Mouse (Mus musculus): ENCODE data around the gene Ryr1. TPM values are rescaled to one million over a fixed set of nuclear protein-coding genes. Genes with fewer than 3 reads are reported as not detected.
A peak's percentile ranks its signal among the peaks of the same experiment; 100 is the strongest.
"Not testable (repeated sequence)": the region's sequence is repeated elsewhere in the genome, so short reads cannot be mapped to it uniquely, and the experiment has no call there.

Gene Ryr1
- polyA plus RNA-seq, 1 experiment from 2014 or later, result 8.5 TPM

DNA sequence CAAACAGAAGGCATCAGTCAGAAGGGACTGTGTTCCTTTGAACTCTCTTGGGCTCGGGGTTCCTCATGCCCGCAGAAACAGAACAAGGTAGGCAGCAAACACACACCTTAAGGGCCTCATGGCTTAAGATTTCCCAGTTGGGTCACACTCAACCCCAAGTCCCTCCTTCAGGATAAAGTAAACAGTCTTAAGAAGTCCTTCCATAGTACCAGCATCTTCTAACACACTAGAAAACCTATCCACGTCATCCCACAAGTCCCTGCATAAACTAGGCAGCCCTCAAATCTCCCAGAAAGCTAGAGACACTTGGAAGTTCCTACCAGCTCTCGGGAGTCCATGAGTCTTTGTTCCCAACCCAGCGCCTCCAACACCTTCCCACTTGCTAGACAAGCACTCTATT is 37.3 kb upstream of the Ryr1 start:
- no peak overlapping the region for H3K4me2 ChIP-seq (replicated peaks)
- peaks cover 29% of the 10 kb centered on the region for H3K36me3 ChIP-seq
- H3K27ac ChIP-seq, result no peak overlapping the region
- H3K27me3 ChIP-seq, result peaks cover 22% of the 10 kb centered on the region
- H3K9me3 ChIP-seq, result no peaks in the 10 kb centered on the region
- H3K9ac ChIP-seq (replicated peaks), result no peak overlapping the region
- WGBS, result 83% methylated on average over 5 of the region's 5 CpGs
- H3K4me1 ChIP-seq (replicated peaks), result peaks cover 2% of the 10 kb centered on the region
- no peak for ATAC-seq
- H3K4me3 ChIP-seq (replicated peaks), result no peak overlapping the region

DNA sequence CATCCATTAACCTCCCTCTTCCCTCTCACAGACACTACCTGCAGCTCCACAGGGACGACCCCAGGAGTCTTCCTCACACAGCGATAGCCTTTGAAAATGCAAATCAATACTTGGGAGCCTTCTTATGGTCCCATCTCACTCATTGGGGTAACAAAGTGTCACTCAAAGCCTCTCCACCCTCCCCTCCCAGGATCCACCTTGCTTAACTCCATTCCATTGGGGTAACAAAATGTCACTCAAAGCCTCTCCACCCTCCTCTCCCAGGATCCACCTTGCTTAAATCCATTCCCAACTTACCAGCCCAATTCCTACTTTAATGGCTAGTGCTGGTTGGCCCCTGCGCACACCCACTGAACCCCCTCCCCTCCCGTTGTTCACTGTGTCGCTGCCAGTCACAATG is 33.3 kb upstream of the Ryr1 start:
- WGBS, result 3% methylated on average over 5 of the region's 5 CpGs
- ATAC-seq, result no peak
- Histone ChIP-seq H3K27me3 (peaks cover 22% of the 10 kb centered on the region), H3K4me3 (replicated peaks) (no peak overlapping the region), H3K9ac (replicated peaks) (no peak overlapping the region), H3K4me1 (replicated peaks) (peaks cover 15% of the 10 kb centered on the region), H3K9me3 (no peaks in the 10 kb centered on the region), H3K4me2 (replicated peaks) (no peak overlapping the region), H3K36me3 (peaks cover 25% of the 10 kb centered on the region), H3K27ac (no peak overlapping the region)

DNA sequence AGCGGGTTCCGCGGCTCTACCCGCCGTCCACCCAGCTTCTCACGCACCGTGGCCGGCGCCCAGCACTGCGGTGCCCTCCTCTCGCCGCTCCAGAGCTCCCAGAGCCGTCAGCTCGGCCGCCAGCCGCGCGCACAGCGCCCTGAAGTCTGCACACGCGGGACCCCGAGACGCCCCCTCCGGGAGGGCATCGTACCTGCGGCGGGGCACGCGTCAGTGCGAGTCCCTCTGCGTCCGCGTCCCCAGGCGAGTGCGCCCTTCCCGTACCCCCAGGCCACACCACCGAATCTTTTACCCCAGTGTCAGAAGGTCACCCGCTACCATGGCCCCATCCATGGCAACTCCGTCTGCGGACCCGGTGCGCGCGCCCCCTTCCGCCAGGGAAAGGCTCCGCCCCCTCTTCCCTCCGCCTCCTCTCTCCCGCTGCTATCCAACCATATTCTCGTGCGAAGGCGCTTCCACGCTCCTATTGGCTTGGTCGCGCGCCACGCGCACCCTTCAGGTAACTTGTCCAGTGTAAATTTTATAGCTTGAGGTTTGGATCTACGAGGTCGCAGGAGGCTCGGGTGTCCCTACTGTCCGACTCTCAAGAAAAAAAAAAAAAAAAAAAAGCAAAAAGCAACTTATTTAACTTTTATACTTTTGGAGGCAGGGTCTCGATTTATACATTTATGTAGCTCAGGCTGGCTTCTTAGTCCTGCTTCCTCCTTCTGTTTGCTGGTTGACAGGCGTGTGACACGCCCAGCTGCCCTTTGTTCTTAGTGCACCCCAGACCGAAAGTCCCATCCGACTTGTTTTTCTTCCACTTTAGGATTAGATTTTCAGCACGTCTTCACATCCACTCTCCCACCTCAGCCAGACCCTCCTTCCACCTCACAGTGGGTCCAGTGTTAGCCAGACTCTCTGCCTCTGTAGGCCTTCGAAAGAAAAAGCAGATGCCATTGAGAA is 31.1 kb upstream of the Ryr1 start, which contains the start of gene Fam98c:
TSS of gene Fam98c (minus strand) at position 397 of the 945 bp plus-strand sequence.
- H3K4me3 ChIP-seq (replicated peaks), result peak within 1 kb of the TSS; percentile 86
- H3K36me3 ChIP-seq, result peaks cover 6% of the 10 kb centered on the region
- peak; percentile 85 for ATAC-seq
- peaks cover 22% of the 10 kb centered on the region for H3K27me3 ChIP-seq
- whole genome bisulfite sequencing, result 3% methylated on average over 66 of the region's 68 CpGs
- peak within 1 kb of the TSS; percentile 97 for H3K4me2 ChIP-seq (replicated peaks)
- no peaks in the 10 kb centered on the region for H3K9me3 ChIP-seq
- peak within 1 kb of the TSS; percentile 80 for H3K9ac ChIP-seq (replicated peaks)
- peaks cover 15% of the 10 kb centered on the region for H3K4me1 ChIP-seq (replicated peaks)
- H3K27ac ChIP-seq, result peak within 1 kb of the TSS; percentile 93

GRCm38 (mm10) chr7:29155196-29155837 is 30.3 kb upstream of the Ryr1 start:
- peaks cover 15% of the 10 kb centered on the region for H3K4me1 ChIP-seq (replicated peaks)
- peak; percentile 90 for ATAC-seq
- 6% methylated on average over 37 of the region's 37 CpGs for WGBS

DNA sequence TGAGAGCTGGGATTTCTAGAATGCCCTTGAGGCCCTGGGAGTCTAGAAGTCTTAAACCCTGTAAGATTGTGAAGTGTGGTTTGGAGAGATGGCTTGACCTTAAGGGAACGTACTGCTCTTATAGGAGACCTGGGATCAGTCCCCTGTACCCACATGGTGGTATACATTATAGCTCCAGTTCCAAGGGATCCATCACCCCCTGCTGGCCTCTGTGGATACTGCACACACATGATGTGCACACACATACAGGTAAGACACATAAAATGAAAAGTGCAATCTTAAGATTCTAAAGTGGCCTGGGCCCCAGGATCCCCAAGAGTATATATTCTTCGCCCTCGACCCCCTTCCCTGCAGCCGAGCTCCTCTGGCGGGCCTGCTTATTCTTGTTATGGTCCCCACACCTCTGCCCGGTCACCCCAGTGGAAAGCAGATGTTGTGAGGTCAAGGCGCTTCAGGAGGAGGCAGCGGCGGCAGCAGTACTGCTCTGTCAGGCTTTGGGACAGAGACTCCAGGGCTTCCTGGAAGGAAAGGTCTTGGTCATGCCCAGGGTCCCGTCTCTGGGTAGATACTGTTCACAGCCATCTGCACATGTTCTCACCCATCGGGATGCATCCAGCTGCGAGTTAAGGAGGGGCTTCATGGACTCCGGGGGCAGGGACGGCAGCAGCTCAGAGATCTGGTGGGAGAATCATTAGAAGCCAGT is 29.2 kb upstream of the Ryr1 start:
- ATAC-seq, result no peak
- Histone ChIP-seq H3K9ac (replicated peaks) (no peak overlapping the region), H3K4me2 (replicated peaks) (no peak overlapping the region), H3K36me3 (no peaks in the 10 kb centered on the region), H3K27ac (no peak overlapping the region), H3K27me3 (peaks cover 14% of the 10 kb centered on the region), H3K9me3 (no peaks in the 10 kb centered on the region), H3K4me3 (replicated peaks) (no peak overlapping the region), H3K4me1 (replicated peaks) (peaks cover 15% of the 10 kb centered on the region)
- 96% methylated on average over 14 of the region's 14 CpGs for WGBS

More at GRCm38 (mm10) chr7:29155196-29155837, 30.3 kb upstream of the Ryr1 start:
- Histone ChIP-seq H3K36me3 (no peaks in the 10 kb centered on the region), H3K9me3 (no peaks in the 10 kb centered on the region), H3K9ac (replicated peaks) (peak overlapping the region; percentile 80), H3K4me2 (replicated peaks) (peak overlapping the region; percentile 97), H3K27me3 (peaks cover 22% of the 10 kb centered on the region), H3K4me3 (replicated peaks) (peak overlapping the region; percentile 86), H3K27ac (peak overlapping the region; percentile 93)

- Histone ChIP-seq H3K27me3 (no peaks in the 10 kb centered on the region), H3K4me2 (replicated peaks) (no peak overlapping the region), H3K4me1 (replicated peaks) (peaks cover 11% of the 10 kb centered on the region), H3K36me3 (no peaks in the 10 kb centered on the region), H3K27ac (no peak overlapping the region), H3K9ac (replicated peaks) (no peak overlapping the region), H3K9me3 (no peaks in the 10 kb centered on the region), H3K4me3 (replicated peaks) (no peak overlapping the region)
- no peak for ATAC-seq
- 71% methylated on average over 10 of the region's 10 CpGs for WGBS
Observed at GRCm38 (mm10) chr7:29151486-29151885, 26.5 kb upstream of the Ryr1 start.

- no peaks in the 10 kb centered on the region for H3K4me1 ChIP-seq (replicated peaks)
- H3K36me3 ChIP-seq, result no peaks in the 10 kb centered on the region
- no peak overlapping the region for H3K27ac ChIP-seq
- no peak for ATAC-seq
- no peaks in the 10 kb centered on the region for H3K9me3 ChIP-seq
- WGBS, result 90% methylated on average over 15 of the region's 15 CpGs
- H3K27me3 ChIP-seq, result no peaks in the 10 kb centered on the region
- H3K9ac ChIP-seq (replicated peaks), result no peak overlapping the region
- H3K4me3 ChIP-seq (replicated peaks), result no peak overlapping the region
- no peak overlapping the region for H3K4me2 ChIP-seq (replicated peaks)
Observed at GRCm38 (mm10) chr7:29148771-29149170, 23.8 kb upstream of the Ryr1 start.

GRCm38 (mm10) chr7:29146625-29147367 is 21.8 kb upstream of the Ryr1 start:
- Histone ChIP-seq H3K4me1 (replicated peaks) (no peaks in the 10 kb centered on the region), H3K27me3 (no peaks in the 10 kb centered on the region), H3K9me3 (no peaks in the 10 kb centered on the region), H3K9ac (replicated peaks) (no peak overlapping the region), H3K36me3 (no peaks in the 10 kb centered on the region), H3K27ac (no peak overlapping the region), H3K4me3 (replicated peaks) (no peak overlapping the region), H3K4me2 (replicated peaks) (no peak overlapping the region)
- 87% methylated on average over 7 of the region's 7 CpGs for WGBS
- no peak for ATAC-seq

DNA sequence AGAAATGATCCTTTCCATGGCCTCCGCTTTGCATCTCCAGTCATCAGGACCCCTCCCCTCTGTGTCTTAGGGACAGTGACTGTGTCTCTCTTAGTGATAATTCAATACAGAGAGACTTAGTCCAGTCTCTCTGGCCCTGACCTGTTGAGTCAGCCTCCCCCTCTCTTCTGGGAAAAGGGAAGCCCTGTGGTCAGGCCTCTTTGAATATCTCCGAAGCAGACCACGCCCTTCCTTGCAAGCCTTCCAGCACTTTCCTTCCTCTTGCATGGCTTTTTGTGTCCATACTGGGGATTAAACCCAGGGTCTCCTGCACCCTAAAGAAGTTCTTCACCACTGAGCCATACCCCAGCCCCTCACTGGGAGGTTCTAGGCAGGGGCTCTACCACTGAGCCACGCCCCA is 19.0 kb upstream of the Ryr1 start:
- H3K36me3 ChIP-seq, result no peaks in the 10 kb centered on the region
- no peak overlapping the region for H3K27ac ChIP-seq
- no peaks in the 10 kb centered on the region for H3K27me3 ChIP-seq
- no peak overlapping the region for H3K9ac ChIP-seq (replicated peaks)
- H3K4me1 ChIP-seq (replicated peaks), result no peaks in the 10 kb centered on the region
- no peak for ATAC-seq
- WGBS, result 90% methylated on average over 4 of the region's 4 CpGs
- no peaks in the 10 kb centered on the region for H3K9me3 ChIP-seq
- H3K4me3 ChIP-seq (replicated peaks), result no peak overlapping the region
- no peak overlapping the region for H3K4me2 ChIP-seq (replicated peaks)

DNA sequence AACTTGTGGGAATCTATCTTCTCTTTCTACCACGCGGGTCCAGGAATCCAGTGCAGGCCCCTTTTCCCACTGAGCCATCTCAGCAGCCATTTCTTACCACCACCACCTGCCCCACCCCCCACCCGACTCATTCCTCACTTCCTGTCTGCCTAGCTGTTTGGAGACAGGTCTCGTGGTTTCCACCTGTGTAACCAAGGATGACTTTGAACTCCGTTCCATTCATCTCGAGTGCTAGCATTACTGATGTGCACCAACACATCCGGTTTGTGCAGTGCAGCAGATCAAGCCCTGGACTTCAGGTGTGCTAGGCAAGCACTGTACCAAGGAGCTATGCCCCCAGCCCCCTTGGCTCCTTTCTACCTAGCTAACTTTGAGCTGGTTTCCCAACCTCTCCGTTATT is 16.4 kb upstream of the Ryr1 start:
- 89% methylated on average over 8 of the region's 8 CpGs for WGBS
- Histone ChIP-seq H3K9me3 (no peaks in the 10 kb centered on the region), H3K4me1 (replicated peaks) (no peaks in the 10 kb centered on the region), H3K27ac (no peak overlapping the region), H3K9ac (replicated peaks) (no peak overlapping the region), H3K36me3 (no peaks in the 10 kb centered on the region), H3K27me3 (peaks cover 4% of the 10 kb centered on the region), H3K4me3 (replicated peaks) (no peak overlapping the region), H3K4me2 (replicated peaks) (no peak overlapping the region)
- ATAC-seq, result no peak

DNA sequence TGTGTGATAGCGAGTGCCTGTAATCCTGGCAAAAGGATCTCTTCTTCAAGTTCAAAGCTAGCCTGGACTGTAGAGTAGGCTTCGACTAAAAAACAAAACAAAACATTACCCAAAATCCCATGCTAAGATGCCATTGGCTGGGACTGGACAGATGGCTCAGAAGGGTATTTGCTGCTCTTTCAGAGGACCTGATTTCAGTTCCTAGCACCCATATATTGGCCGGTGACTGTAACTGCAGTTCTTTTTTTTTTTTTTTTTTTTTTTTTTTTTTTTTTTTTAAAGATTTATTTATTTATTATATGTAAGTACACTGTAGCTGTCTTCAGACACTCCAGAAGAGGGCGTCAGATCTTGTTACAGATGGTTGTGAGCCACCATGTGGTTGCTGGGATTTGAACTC is 14.3 kb upstream of the Ryr1 start:
- not testable (repeated sequence) for H3K9me3 ChIP-seq; H3K4me2 ChIP-seq (replicated peaks); H3K4me3 ChIP-seq (replicated peaks); ATAC-seq; H3K36me3 ChIP-seq; H3K27ac ChIP-seq; H3K9ac ChIP-seq (replicated peaks)
- Histone ChIP-seq H3K27me3 (peaks cover 19% of the 10 kb centered on the region), H3K4me1 (replicated peaks) (peaks cover 11% of the 10 kb centered on the region)
- WGBS, result 89% methylated on average over 3 of the region's 4 CpGs

All from midbrain, embryonic 13.5 days (tissue).